Mouse (Mus musculus): ENCODE measurements around the gene AC141477.1. TPM values are rescaled to one million over a fixed set of nuclear protein-coding genes. Genes with fewer than 3 reads are reported as not detected.

Gene AC141477.1
- polyA plus RNA-seq, 1 experiment from 2014 or later, result not detected

DNA sequence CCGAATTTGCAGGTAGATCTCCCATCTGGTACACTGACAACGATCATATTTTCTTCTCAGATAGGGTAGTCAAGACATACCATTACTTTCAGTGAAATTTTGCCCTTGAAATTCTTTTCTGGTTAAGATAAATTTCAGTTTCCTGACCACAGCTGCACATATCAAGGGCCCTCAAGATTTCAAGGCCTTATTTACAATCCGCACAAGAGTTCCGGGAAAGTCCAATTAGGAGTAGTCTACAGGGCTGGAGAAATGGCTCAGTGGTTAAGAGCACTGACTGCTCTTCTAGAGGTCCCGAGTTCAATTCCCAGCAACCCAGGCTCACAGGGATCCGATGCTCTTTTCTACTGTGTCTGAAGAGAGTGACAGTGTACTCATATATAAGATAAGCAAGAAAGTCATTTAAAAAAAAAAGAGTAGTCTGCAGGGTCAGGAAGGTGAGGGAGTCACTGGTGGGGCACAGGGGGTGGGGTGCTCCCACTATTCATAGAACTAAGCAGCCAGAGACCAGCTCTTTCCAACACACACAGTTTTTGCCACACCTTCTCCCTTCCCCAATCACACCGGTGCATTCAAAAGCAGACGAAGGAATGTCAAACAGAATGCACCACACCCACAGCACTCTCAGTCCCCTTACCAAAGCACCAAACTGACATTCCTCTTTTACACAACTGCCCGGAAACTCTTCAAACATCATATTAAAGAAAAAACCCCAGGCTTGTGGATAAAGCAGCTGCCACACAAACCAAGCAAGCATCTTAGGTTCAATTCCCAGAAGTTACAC is 945 bp downstream of the AC141477.1 start:
- Histone ChIP-seq H3K27me3 (ENCODE audit: control insufficient read depth, insufficient read depth, low read length) (no peaks in the 10 kb centered on the region), H3K4me3 (ENCODE audit: low read depth, low read length) (no peak overlapping the region), H3K4me2 (no peak overlapping the region), H3K9ac (ENCODE audit: low read depth, low read length) (no peak overlapping the region), H3K9me3 (replicated peaks; ENCODE audit: control insufficient read depth, low read length) (no peaks in the 10 kb centered on the region), H3K36me3 (ENCODE audit: control insufficient read depth, insufficient read depth, low read length) (peaks cover 42% of the 10 kb centered on the region), H3K4me1 (ENCODE audit: control insufficient read depth, insufficient read depth, low read length) (peaks cover 7% of the 10 kb centered on the region), H3K27ac (ENCODE audit: low read depth, low read length) (no peak overlapping the region)
- WGBS (ENCODE audit: insufficient replicate concordance), result 90% methylated on average over 9 of the region's 9 CpGs
- no peak for ATAC-seq (replicated peaks; ENCODE audit: insufficient number of reproducible peaks, low FRiP score, low TSS enrichment)

DNA sequence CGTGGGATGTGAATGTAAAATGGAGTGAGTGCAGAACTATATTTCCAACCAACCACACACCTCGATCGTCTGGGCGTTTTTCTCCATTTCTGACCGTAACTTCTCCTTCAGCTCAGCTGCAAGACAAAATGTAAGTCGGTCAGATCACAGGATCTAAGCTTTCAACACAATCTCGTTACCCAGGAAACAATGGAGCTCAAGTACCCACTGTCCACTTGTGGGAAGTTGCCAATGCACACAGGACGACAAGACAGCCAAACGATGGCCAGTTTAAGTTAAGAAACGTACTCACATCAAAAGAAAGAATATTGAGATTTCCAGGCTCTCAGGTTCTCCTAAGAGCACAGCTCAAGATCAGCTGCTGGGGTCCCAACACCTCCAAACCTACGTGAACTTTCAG is 6.3 kb downstream of the AC141477.1 start:
- Histone ChIP-seq H3K4me2 (no peak overlapping the region), H3K4me3 (ENCODE audit: low read depth, low read length) (no peak overlapping the region), H3K9ac (ENCODE audit: low read depth, low read length) (no peak overlapping the region), H3K9me3 (replicated peaks; ENCODE audit: control insufficient read depth, low read length) (no peaks in the 10 kb centered on the region), H3K4me1 (ENCODE audit: control insufficient read depth, insufficient read depth, low read length) (no peaks in the 10 kb centered on the region), H3K27ac (ENCODE audit: low read depth, low read length) (no peak overlapping the region), H3K36me3 (ENCODE audit: control insufficient read depth, insufficient read depth, low read length) (peaks cover 54% of the 10 kb centered on the region), H3K27me3 (ENCODE audit: control insufficient read depth, insufficient read depth, low read length) (no peaks in the 10 kb centered on the region)
- no peak for ATAC-seq (replicated peaks; ENCODE audit: insufficient number of reproducible peaks, low FRiP score, low TSS enrichment)
- WGBS (ENCODE audit: insufficient replicate concordance), result 90% methylated on average over 11 of the region's 11 CpGs

DNA sequence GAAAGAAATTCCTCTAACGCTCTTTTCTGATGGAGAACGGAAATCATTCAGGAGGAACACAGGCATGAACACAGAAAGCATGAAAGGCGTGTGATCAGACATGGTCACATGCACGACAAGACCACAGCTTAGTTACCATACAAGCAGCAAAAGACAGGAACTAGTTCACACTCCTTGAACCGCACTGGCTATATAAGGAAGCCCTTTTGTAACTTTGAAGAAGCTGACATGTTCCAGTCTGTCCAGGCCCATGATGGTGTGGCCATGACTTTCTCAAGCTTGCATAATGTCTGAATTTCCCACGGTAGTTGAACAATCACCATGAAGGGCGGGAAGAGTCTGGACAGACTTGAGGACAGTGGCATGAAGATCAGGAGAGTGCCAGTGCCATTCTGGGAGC is 14.6 kb downstream of the AC141477.1 start:
- 93% methylated on average over 7 of the region's 7 CpGs for WGBS (ENCODE audit: insufficient replicate concordance)
- no peaks in the 10 kb centered on the region for H3K27me3 ChIP-seq (ENCODE audit: control insufficient read depth, insufficient read depth, low read length)
- peaks cover 41% of the 10 kb centered on the region for H3K36me3 ChIP-seq (ENCODE audit: control insufficient read depth, insufficient read depth, low read length)
- H3K4me2 ChIP-seq, result no peak overlapping the region
- H3K4me1 ChIP-seq (ENCODE audit: control insufficient read depth, insufficient read depth, low read length), result no peaks in the 10 kb centered on the region
- no peak for ATAC-seq (replicated peaks; ENCODE audit: insufficient number of reproducible peaks, low FRiP score, low TSS enrichment)
- no peak overlapping the region for H3K4me3 ChIP-seq (ENCODE audit: low read depth, low read length)
- no peaks in the 10 kb centered on the region for H3K9me3 ChIP-seq (replicated peaks; ENCODE audit: control insufficient read depth, low read length)
- H3K9ac ChIP-seq (ENCODE audit: low read depth, low read length), result no peak overlapping the region
- H3K27ac ChIP-seq (ENCODE audit: low read depth, low read length), result no peak overlapping the region

DNA sequence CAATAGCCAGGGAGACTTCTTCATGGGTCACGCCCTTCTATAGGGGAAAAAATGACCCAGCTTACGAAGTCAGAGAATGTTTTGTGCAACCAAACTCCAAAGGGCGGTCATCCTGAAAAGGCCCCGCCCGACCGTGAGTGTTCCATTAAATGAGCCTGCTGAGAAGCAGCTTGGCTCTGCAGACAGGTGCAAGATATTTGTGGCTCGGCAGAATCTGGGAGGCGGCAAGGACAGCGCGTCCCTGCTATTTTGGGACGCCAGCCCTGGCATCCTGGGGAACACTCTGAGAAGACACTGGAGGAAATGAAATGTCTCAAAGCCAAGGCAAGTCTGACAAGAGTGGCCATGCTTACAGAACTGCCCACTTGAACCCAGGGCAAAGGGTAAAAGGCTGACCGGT is 23.4 kb downstream of the AC141477.1 start:
- peaks cover 52% of the 10 kb centered on the region for H3K36me3 ChIP-seq (ENCODE audit: control insufficient read depth, insufficient read depth, low read length)
- H3K27ac ChIP-seq (ENCODE audit: low read depth, low read length), result peak overlapping the region; percentile 76
- no peak for ATAC-seq (replicated peaks; ENCODE audit: insufficient number of reproducible peaks, low FRiP score, low TSS enrichment)
- no peaks in the 10 kb centered on the region for H3K9me3 ChIP-seq (replicated peaks; ENCODE audit: control insufficient read depth, low read length)
- no peak overlapping the region for H3K4me2 ChIP-seq
- 75% methylated on average over 12 of the region's 12 CpGs for WGBS (ENCODE audit: insufficient replicate concordance)
- peaks cover 2% of the 10 kb centered on the region; the same call in 1 of the 2 replicates for H3K4me1 ChIP-seq (ENCODE audit: control insufficient read depth, insufficient read depth, low read length)
- H3K9ac ChIP-seq (ENCODE audit: low read depth, low read length), result no peak overlapping the region
- no peaks in the 10 kb centered on the region for H3K27me3 ChIP-seq (ENCODE audit: control insufficient read depth, insufficient read depth, low read length)
- no peak overlapping the region for H3K4me3 ChIP-seq (ENCODE audit: low read depth, low read length)

DNA sequence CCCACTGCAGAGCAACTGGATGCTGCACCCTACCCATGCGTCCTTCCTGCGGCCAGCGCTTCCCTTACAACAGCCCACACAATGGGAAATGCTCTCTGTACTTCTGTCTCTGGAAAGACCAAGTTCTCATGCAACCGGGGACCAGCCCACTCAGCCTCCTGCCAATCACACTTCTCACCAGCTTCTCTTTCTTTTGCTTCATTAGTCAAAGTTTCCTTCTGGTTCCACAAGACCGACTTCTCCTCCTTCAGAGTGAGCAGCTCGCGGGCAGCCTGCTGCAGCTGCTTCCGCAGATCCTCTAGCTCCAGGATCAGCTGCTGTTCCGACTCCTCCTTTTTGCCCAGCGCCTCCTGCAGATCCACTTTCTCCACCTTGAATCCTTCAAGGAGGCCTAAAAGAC is 31.7 kb downstream of the AC141477.1 start:
- no peak overlapping the region for H3K27ac ChIP-seq (ENCODE audit: low read depth, low read length)
- no peak for ATAC-seq (replicated peaks; ENCODE audit: insufficient number of reproducible peaks, low FRiP score, low TSS enrichment)
- no peaks in the 10 kb centered on the region for H3K9me3 ChIP-seq (replicated peaks; ENCODE audit: control insufficient read depth, low read length)
- H3K9ac ChIP-seq (ENCODE audit: low read depth, low read length), result no peak overlapping the region
- no peaks in the 10 kb centered on the region for H3K4me1 ChIP-seq (ENCODE audit: control insufficient read depth, insufficient read depth, low read length)
- no peak overlapping the region for H3K4me2 ChIP-seq
- no peaks in the 10 kb centered on the region for H3K27me3 ChIP-seq (ENCODE audit: control insufficient read depth, insufficient read depth, low read length)
- peaks cover 55% of the 10 kb centered on the region for H3K36me3 ChIP-seq (ENCODE audit: control insufficient read depth, insufficient read depth, low read length)
- H3K4me3 ChIP-seq (ENCODE audit: low read depth, low read length), result no peak overlapping the region
- 92% methylated on average over 10 of the region's 10 CpGs for WGBS (ENCODE audit: insufficient replicate concordance)

DNA sequence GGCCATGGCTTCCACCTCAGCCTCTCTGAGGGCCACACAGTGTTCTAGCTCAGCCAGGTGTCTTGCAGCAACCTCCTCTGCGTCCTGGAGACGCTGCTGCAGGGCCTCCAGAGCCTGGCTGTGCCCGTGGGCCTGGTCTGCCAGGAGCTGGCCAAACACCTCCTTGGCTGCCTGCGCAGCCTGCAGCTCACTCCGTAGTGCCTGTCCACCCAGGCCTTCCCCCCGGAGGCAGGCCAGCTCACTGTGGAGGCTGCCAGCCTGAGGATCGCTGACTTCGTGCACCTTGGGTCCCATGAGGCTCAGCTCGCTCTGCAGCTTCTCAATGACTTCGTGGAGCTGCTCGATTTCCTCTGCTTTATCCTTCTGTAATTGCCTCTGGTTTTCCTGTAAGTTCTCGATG is 47.6 kb downstream of the AC141477.1 start:
- no peak for ATAC-seq (replicated peaks; ENCODE audit: insufficient number of reproducible peaks, low FRiP score, low TSS enrichment)
- H3K9ac ChIP-seq (ENCODE audit: low read depth, low read length), result no peak overlapping the region
- H3K4me2 ChIP-seq, result no peak overlapping the region
- WGBS (ENCODE audit: insufficient replicate concordance), result 91% methylated on average over 12 of the region's 12 CpGs
- H3K27me3 ChIP-seq (ENCODE audit: control insufficient read depth, insufficient read depth, low read length), result no peaks in the 10 kb centered on the region
- H3K36me3 ChIP-seq (ENCODE audit: control insufficient read depth, insufficient read depth, low read length), result peaks cover 27% of the 10 kb centered on the region
- no peak overlapping the region for H3K27ac ChIP-seq (ENCODE audit: low read depth, low read length)
- H3K4me1 ChIP-seq (ENCODE audit: control insufficient read depth, insufficient read depth, low read length), result no peaks in the 10 kb centered on the region
- no peaks in the 10 kb centered on the region for H3K9me3 ChIP-seq (replicated peaks; ENCODE audit: control insufficient read depth, low read length)
- no peak overlapping the region for H3K4me3 ChIP-seq (ENCODE audit: low read depth, low read length)

DNA sequence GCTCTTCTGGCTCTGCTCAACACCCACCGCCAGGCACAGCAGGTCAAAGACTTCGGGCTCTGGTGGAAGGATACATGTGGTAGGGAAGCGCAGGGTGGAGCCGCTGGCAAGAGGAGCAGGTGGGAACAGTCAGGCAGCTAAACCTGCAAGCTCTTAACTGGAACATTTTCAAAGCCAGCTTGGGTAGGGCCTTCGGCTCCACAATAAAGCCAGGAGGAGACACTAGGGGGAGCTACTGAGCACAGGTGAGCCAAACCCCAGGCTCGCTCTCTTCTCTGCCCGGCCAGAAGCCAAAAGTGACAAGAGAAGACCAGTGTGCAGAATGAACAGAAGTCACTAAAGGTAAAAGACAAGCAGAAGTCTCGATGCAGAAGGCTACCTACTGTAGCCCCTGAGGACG is 48.5 kb downstream of the AC141477.1 start:
- peaks cover 27% of the 10 kb centered on the region for H3K36me3 ChIP-seq (ENCODE audit: control insufficient read depth, insufficient read depth, low read length)
- 90% methylated on average over 9 of the region's 9 CpGs for WGBS (ENCODE audit: insufficient replicate concordance)
- no peaks in the 10 kb centered on the region for H3K4me1 ChIP-seq (ENCODE audit: control insufficient read depth, insufficient read depth, low read length)
- no peak overlapping the region for H3K9ac ChIP-seq (ENCODE audit: low read depth, low read length)
- no peak overlapping the region for H3K4me3 ChIP-seq (ENCODE audit: low read depth, low read length)
- H3K27ac ChIP-seq (ENCODE audit: low read depth, low read length), result no peak overlapping the region
- ATAC-seq (replicated peaks; ENCODE audit: insufficient number of reproducible peaks, low FRiP score, low TSS enrichment), result no peak
- H3K27me3 ChIP-seq (ENCODE audit: control insufficient read depth, insufficient read depth, low read length), result no peaks in the 10 kb centered on the region
- H3K4me2 ChIP-seq, result no peak overlapping the region
- no peaks in the 10 kb centered on the region for H3K9me3 ChIP-seq (replicated peaks; ENCODE audit: control insufficient read depth, low read length)

DNA sequence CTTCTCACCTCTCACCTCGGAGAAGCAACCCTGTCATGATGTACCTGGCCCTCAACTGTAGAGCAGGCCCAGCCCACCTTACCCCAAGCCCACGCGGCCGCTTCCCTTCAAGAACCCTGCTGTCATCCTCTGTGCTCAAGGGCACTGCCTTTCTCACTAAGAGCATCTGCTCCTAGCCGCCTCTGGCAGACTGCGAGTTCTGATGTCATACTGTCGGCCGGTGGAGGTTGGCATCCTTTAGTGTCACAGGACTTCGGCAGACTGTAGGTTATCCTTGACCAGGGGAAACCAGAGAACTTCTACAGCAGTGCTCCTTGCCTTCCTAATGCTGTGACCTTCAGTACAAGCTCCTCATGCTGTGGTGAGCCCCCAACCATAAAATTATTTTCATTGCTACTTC is 49.1 kb downstream of the AC141477.1 start:
- Histone ChIP-seq H3K9ac (ENCODE audit: low read depth, low read length) (no peak overlapping the region), H3K9me3 (replicated peaks; ENCODE audit: control insufficient read depth, low read length) (no peaks in the 10 kb centered on the region), H3K4me2 (no peak overlapping the region), H3K4me1 (ENCODE audit: control insufficient read depth, insufficient read depth, low read length) (no peaks in the 10 kb centered on the region), H3K36me3 (ENCODE audit: control insufficient read depth, insufficient read depth, low read length) (peaks cover 27% of the 10 kb centered on the region), H3K27ac (ENCODE audit: low read depth, low read length) (no peak overlapping the region), H3K4me3 (ENCODE audit: low read depth, low read length) (no peak overlapping the region), H3K27me3 (ENCODE audit: control insufficient read depth, insufficient read depth, low read length) (no peaks in the 10 kb centered on the region)
- WGBS (ENCODE audit: insufficient replicate concordance), result 92% methylated on average over 9 of the region's 9 CpGs
- ATAC-seq (replicated peaks; ENCODE audit: insufficient number of reproducible peaks, low FRiP score, low TSS enrichment), result no peak

All from heart, embryonic 11.5 days (tissue).